Mouse (Mus musculus): Measurements from ENCODE around the gene Slc20a1.

- TF ChIP-seq CTCF (IDR thresholded peaks at IDR 0.05; ENCODE audit: low read depth) (no peak), EP300 (IDR thresholded peaks at IDR 0.05; ENCODE audit: low read depth) (peak; percentile 67)
Measured at GRCm38 (mm10) chr2:129233803-129234477, 35.4 kb downstream of the Slc20a1 start.
